Mouse (Mus musculus) small intestine, adult 2 months (tissue): ENCODE data around the gene Snx19.

Experiments
- CTCF ChIP-seq: fragments of 200-500 bp; IDR thresholded peaks from 2 replicates; pipeline ENCODE4 v1.5.1; 2012; ENCODE audit warnings: low read depth, mild to moderate bottlenecking, control low read depth, inconsistent platforms, low read length, moderate library complexity, mixed read lengths; ENCODE audit not compliant: insufficient replicate concordance, insufficient read length; ENCODE audit errors: extremely low read depth
- POLR2A ChIP-seq: fragments of 200-500 bp; IDR thresholded peaks from 2 replicates; pipeline ENCODE4 v1.6.1; 2012; ENCODE audit warnings: low read depth, mild to moderate bottlenecking, control low read depth, inconsistent platforms, low read length, moderate library complexity

GRCm38 (mm10) chr9:30482116-30482515 is 55.2 kb downstream of the Snx19 start:
- TF ChIP-seq POLR2A, result no peak
- no peak for TF ChIP-seq CTCF
